Mouse (Mus musculus): ENCODE measurements around the gene Dip2a. TPM values are rescaled to one million over a fixed set of nuclear protein-coding genes. Genes with fewer than 3 reads are reported as not detected.

Gene Dip2a
- polyA plus RNA-seq (2021; fragmentation: Nextera tagmentation): 29.7 and 36.3 TPM in 2 replicates
- long read RNA-seq, experiment 1, partial matches to known transcripts: 2 of 10 reads
- long read RNA-seq, experiment 1, other reads (novel, unspliced or antisense): 6 of 10 reads
- long read RNA-seq, experiment 2, full-length matches to known transcripts: 1 of 15 reads
- long read RNA-seq, experiment 2, partial matches to known transcripts: 6 of 15 reads
- long read RNA-seq, experiment 2, other reads (novel, unspliced or antisense): 8 of 15 reads

DNA sequence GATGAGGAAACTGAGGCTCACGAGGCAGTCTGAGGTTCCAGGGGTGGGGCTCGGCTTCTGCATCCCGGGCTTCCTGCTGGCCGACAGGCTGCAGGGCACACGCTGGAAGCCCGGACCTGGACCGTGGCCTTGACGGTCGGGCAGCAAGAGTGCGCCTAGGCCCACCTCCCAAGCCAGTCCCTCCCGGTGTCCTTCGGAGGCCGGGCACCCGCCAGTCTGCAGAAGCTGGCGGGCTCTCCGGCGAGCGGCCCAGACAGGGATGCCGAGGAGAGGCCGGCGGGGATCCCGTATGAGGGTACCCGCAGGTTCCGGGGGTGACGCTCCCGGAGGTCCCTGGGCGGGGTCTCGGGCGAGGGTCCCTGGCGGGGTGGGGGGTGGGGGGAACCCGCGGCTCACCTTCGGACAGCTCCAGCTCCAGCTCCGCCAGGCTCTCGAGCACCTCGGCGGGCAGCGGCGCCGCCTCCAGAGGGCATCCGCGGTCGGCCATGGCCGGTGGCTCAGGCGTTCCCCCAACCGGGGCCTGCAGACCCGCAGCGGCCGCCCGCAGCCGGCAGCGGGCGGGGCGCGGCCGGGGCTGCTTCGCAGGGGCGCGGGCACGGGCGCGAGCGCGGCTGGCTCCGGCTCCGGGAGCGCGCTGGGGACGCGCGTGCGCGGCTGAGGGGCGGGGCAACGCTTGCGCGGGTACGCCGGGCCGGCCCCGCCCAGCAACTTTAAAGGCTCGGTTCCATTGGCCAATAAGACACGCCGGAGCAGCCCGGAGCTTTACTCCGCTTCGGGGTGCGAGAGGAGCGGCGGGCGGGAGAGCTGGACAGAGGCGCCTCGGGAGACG is at the start of gene Dip2a:
Gene Dip2a, minus strand, starts transcription at position 581 of the 829 bp plus-strand sequence.

DNA sequence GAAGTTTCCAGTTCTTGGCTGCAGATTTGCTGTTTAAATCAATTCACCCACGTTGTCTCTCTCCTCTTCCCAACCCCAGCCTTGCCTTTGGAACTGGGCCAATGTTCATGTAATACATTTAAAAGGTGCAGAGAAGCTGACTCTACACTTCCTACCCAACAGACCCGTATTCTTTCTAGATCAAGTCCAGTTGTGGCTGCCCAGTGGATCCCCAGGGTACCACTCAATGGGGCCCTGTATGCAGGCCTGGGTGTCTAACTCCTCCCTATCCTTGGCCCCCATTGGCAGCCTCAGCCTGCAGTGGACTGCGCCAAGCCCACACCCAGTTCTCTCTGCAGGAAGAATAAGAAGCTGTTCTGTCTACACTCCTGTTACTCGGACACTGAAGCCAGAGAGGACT is 91.6 kb downstream of the Dip2a start, which contains the start of gene S100b:
Gene S100b, plus strand, starts transcription at position 318 of the 400 bp plus-strand sequence.

DNA sequence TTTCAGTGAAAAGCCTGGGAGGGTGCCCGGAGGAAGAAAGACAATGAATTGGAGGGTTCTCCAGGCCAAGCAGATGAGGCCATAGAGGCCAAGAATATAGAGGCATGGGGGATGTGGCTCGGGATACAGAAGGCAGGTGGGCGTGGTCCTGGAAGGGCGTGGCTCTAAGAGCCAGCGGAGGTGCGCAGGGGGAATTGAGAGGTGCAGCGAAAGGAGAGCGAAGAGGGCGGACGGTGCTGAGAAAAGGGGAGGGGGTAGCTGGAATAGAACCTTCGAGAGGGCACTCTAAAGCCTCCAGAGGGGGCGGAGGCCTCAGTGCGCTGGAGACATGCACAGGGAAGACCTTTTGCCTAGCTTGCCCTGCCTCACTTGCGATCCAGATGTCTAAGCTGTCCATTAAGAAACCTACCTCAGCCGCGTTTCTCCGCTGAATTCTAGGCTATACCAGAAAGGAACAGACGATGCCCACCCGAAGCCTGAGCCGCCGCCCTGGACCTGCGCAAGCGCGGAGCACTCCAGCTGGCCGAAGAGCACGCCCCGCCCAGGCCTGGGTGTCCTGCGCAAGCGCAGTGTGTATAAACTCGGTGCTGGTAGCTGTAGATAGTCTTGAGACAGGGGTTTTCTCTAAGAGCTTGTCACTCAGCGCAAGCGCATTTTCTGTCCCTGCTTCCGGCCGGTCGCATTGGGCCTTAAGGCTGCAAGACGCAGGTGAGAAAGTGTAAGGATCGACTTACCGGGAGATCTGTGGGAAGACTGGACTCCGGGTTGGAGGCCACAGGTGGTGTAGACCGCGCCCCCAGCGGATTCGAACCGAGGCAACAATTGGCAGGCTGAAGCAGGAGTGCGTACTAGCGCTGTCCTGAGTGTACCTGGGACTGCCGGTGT is 107.5 kb downstream of the Dip2a start, which contains the start of gene Prmt2:
Gene Prmt2, minus strand, starts transcription at position 525 of the 885 bp plus-strand sequence.

Other genes starting within 250 kb of the Dip2a start
- not detected in 2 replicates for gene Slc5a4b, start 234.3 kb downstream of the Dip2a start, polyA plus RNA-seq (2021; fragmentation: Nextera tagmentation)
- not detected in 2 replicates for gene Slc5a4a, start 197.8 kb downstream of the Dip2a start, polyA plus RNA-seq (2021; fragmentation: Nextera tagmentation)
- 111 and 112 TPM in 2 replicates for gene Prmt2, start 107.4 kb downstream of the Dip2a start, polyA plus RNA-seq (2021; fragmentation: Nextera tagmentation)
- gene S100b, start 91.4 kb downstream of the Dip2a start, polyA plus RNA-seq (2021; fragmentation: Nextera tagmentation): 109 and 151 TPM in 2 replicates
- not detected in 2 replicates for gene AC141477.1, start 95.2 kb upstream of the Dip2a start, polyA plus RNA-seq (2021; fragmentation: Nextera tagmentation)
- 5.8 and 11.4 TPM in 2 replicates for gene Pcnt, start 97.5 kb upstream of the Dip2a start, polyA plus RNA-seq (2021; fragmentation: Nextera tagmentation)
- gene 2610028H24Rik, start 103.8 kb upstream of the Dip2a start, polyA plus RNA-seq (2021; fragmentation: Nextera tagmentation): 0.30 TPM in 2 replicates
- gene Mcm3ap, start 123.6 kb upstream of the Dip2a start, polyA plus RNA-seq (2021; fragmentation: Nextera tagmentation): 18.7 and 19.0 TPM in 2 replicates
- 3.4 and 3.9 TPM in 2 replicates for gene Ybey, start 123.8 kb upstream of the Dip2a start, polyA plus RNA-seq (2021; fragmentation: Nextera tagmentation)
- 11.4 and 16.8 TPM in 2 replicates for gene Lss, start 186.3 kb upstream of the Dip2a start, polyA plus RNA-seq (2021; fragmentation: Nextera tagmentation)
- gene Spatc1l, start 217.0 kb upstream of the Dip2a start, polyA plus RNA-seq (2021; fragmentation: Nextera tagmentation): not detected in 2 replicates
- gene Ftcd, start 230.4 kb upstream of the Dip2a start, polyA plus RNA-seq (2021; fragmentation: Nextera tagmentation): not detected in 2 replicates

Measured in layer of hippocampus, adult 6 months (tissue).